Mouse (Mus musculus) layer of hippocampus, adult 6 months (tissue): Measurements from ENCODE around the gene Slc17a2. TPM values are rescaled to one million over a fixed set of nuclear protein-coding genes. Genes with fewer than 3 reads are reported as not detected.

Source experiments
- long read RNA-seq, 2 experiments: library from polyadenylated mRNA; unstranded; transcript quantifications; one replicate each; pipeline ENCODE4 v2.0.0; 2019 to 2020
- polyA plus RNA-seq: library from polyadenylated mRNA; unstranded; fragments of <200 nt; fragmentation: Nextera tagmentation; gene quantifications from 2 replicates; pipeline ENCODE4 v1.2.3, GENCODE M21; 2021

The Slc17a2 gene
- not detected in 2 replicates for polyA plus RNA-seq
- long read RNA-seq, experiment 1 = 0 reads
- long read RNA-seq, experiment 2 = 0 reads

DNA sequence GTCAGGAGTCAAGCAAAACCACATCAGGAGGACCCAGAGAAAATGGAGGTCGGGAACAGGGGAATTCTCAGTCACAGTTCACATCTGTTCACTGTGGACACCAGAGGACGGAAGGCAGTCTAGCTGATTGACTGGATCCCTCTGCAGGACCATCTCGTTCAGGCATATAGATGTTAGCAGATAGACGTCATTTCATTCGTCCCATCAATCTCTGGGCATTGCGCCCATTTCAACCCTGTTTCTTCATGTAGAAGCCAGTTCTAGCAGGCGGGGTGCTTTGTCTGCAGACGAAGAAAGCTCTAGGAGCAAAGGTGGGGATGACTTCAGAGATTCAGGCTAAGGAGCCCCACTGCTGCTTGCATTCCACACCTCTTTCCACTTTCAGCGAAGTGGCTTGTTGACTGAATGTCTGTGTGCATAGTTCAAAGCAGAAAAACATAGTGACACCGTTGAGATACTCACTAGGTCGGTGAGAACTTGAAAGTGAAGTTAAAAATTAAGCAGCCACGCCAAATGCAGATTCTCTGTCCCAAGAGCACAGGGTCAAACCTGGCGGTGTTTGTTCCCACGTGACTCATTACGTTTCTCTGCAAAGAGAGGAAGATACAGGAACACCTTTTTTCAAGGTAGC, at the start of gene Slc17a2:
TSS of gene Slc17a2 (plus strand) at position 572 of the 631 bp plus-strand sequence.

DNA sequence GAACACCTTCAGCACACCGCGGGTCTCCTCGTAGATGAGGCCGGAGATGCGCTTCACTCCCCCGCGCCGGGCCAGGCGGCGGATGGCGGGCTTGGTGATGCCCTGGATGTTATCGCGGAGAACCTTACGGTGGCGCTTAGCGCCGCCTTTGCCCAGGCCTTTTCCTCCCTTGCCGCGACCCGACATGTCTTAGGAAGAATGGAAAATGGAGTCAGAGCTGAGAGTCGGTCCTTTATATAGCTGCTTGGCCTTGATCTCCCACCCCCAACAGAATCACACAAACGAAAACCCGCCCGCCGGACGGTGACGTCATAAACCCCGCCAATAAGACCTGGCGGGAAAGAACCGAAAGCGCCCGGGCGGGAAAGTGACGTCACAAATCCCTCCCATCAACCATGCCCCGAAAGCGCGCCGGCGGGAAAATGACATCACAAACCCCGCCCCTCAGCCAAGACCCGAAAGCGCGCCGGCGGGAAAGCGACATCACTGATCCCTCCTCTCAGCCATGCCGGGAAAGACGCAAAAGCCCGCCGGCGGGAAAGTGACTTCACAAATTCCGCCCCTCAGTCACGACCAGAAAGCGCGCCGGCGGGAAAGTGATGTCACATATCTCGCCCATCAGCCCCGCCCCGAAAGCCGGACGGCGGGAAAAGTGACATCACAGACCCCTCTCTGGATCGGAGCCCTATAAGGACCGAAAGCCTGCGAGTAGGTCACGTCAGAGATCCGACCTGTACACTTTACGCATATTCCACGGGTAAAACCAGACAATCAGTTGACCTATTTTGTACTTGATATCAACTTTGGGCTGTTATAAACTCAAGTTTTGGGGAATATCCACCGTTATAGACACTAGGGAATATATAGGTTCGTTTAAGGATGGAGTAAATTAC, 45.6 kb upstream of the Slc17a2 start, which contains the start of gene Hist1h4a:
TSS of gene Hist1h4a (minus strand) at position 259 of the 893 bp plus-strand sequence.

DNA sequence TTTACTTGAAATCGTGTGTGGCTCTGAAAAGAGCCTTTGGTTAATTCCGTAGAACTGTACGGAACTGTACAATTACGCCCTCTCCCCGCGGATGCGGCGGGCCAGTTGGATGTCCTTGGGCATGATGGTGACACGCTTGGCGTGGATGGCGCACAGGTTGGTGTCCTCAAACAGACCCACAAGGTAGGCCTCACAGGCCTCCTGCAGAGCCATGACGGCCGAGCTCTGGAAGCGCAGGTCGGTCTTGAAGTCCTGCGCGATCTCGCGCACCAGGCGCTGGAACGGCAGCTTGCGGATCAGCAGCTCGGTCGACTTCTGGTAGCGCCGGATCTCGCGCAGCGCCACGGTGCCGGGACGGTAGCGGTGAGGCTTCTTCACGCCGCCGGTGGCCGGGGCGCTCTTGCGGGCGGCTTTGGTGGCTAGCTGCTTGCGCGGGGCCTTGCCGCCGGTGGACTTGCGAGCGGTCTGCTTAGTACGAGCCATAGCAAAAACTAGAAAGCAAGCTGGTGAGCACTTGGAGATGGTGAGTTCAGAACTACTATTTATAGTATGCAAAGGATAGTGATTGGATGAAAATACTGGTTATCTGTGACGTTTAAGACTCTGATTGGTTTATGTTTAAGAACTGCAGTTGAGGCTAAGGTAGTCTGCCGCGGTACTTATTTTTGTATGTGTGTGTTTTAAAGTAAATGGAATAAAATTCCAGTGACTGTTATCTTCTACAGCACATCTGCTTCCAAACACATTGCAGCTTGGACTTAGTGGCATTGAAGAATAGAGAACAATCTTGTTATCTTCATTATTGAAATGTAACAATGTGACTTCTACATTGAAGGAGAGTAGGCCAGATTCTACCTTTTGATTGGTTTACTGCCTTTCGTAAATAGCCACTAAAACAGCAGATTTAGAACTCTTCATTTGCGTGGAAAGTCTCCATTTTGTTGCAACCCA, 44.6 kb upstream of the Slc17a2 start, which contains the start of gene Hist1h3a:
TSS of gene Hist1h3a (minus strand) at position 516 of the 951 bp plus-strand sequence.

DNA sequence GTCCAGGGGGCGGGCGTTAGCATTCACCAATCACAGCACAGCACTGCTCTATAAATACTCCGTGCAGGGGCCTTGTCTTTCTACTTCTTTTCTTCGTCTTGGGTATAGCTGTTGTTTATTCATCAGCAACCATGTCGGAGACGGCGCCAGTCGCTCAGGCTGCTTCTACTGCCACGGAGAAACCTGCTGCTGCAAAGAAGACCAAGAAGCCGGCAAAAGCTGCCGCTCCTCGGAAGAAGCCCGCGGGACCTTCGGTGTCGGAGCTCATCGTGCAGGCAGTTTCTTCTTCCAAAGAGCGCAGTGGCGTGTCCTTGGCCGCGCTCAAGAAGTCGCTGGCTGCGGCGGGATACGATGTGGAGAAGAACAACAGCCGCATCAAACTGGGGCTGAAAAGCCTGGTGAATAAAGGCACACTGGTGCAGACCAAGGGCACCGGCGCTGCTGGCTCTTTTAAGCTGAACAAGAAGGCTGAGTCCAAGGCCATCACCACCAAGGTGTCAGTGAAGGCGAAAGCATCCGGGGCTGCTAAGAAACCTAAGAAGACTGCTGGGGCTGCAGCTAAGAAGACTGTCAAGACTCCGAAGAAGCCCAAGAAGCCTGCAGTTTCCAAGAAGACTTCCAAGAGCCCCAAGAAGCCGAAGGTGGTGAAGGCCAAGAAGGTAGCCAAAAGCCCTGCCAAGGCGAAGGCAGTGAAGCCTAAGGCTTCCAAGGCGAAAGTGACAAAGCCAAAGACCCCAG, 43.0 kb upstream of the Slc17a2 start, which contains the start of gene Hist1h1a:
TSS of gene Hist1h1a (plus strand) at position 81 of the 738 bp plus-strand sequence.

DNA sequence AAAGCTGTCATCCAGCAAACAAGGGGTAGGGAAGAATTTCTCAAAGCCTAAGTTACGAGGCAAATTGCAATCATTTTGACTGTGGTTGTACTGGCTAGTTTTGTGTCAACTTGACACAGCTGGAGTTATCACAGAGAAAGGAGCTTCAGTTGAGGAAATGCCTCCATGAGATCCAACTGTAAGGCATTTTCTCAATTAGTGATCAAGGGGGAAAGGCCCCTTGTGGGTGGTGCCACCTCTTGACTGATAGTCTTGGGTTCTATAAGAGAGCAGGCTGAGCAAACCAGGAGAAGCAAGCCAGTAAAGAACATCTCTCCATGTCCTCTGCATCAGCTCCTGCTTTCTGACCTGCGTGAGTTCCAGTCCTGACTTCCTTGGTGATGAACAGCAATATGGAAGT, 37.2 kb upstream of the Slc17a2 start, which contains the start of gene Trim38:
TSS of gene Trim38 (plus strand) at position 301 of the 400 bp plus-strand sequence.

DNA sequence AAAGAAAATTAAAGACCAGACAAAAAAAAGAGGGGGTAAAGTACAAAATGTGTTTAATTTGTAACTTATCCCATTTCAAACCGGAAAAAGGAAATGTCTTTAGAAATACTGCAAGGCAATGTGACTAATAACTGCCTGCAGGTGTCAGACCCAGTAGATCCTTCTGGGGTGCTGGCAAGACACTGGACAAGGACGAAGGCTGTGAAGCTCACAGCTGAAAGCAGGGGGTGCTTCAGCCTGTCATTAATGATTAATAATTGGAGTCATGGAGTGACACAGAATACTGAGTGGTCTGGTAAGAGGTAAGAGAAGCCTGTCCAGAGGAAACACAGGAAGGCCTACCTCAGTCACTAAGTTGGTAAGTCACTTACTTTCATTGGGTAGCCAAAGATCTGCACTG, 32.5 kb downstream of the Slc17a2 start, which contains the start of gene Slc17a3:
TSS of gene Slc17a3 (plus strand) at position 127 of the 400 bp plus-strand sequence.

DNA sequence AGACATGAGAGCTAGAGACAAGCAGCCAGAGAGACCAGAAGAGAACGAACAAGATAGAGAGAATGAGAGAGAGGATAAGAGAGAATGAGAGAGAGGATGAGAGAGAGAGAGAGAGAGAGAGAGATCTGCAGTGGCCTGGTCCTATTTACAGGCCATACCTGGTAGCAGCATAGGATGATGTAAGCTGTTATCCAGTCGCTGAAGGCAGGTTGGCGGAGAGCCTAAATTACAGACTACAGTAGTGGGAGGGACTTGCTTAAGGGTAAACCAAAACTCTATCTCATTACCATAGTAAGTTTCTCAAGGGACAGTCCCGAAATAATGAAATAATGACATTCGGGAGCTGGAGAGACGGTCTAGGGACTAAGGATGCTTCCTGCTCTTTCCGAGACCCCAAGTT, 60.6 kb downstream of the Slc17a2 start, which contains the start of gene Slc17a1:
TSS of gene Slc17a1 (plus strand) at position 346 of the 400 bp plus-strand sequence.

Other genes starting within 250 kb of the Slc17a2 start
- 1.1 and 1.8 TPM in 2 replicates for gene Hist1h3e, start 244.6 kb upstream of the Slc17a2 start, polyA plus RNA-seq
- gene Hist1h2ae, start 235.8 kb upstream of the Slc17a2 start, polyA plus RNA-seq = 8.0 and 8.1 TPM in 2 replicates
- 3.4 and 4.7 TPM in 2 replicates for gene Hist1h2bg, start 235.6 kb upstream of the Slc17a2 start, polyA plus RNA-seq
- 1.1 TPM in 1 of 2 replicates, not detected in the other for gene Hist1h2bf, start 232.8 kb upstream of the Slc17a2 start, polyA plus RNA-seq
- not detected in 2 replicates for gene Hist1h2ad, start 232.6 kb upstream of the Slc17a2 start, polyA plus RNA-seq
- 0.60 and 0.88 TPM in 2 replicates for gene Hist1h3d, start 231.2 kb upstream of the Slc17a2 start, polyA plus RNA-seq
- 7.7 and 14.9 TPM in 2 replicates for gene Hist1h4d, start 225.4 kb upstream of the Slc17a2 start, polyA plus RNA-seq
- 4.3 and 6.3 TPM in 2 replicates for gene Hist1h2be, start 185.9 kb upstream of the Slc17a2 start, polyA plus RNA-seq
- 9.9 and 12.4 TPM in 2 replicates for gene Hist1h1e, start 184.4 kb upstream of the Slc17a2 start, polyA plus RNA-seq
- gene Hist1h2ac, start 123.0 kb upstream of the Slc17a2 start, polyA plus RNA-seq = 2.2 and 4.2 TPM in 2 replicates
- 125 and 195 TPM in 2 replicates for gene Hist1h2bc, start 122.8 kb upstream of the Slc17a2 start, polyA plus RNA-seq
- gene Hist1h1t, start 111.2 kb upstream of the Slc17a2 start, polyA plus RNA-seq = not detected in 2 replicates
- 3.0 and 6.5 TPM in 2 replicates for gene Hist1h4c, start 108.5 kb upstream of the Slc17a2 start, polyA plus RNA-seq
- gene Hfe, start 96.1 kb upstream of the Slc17a2 start, polyA plus RNA-seq = 6.8 and 7.3 TPM in 2 replicates
- 8.2 and 11.8 TPM in 2 replicates for gene Hist1h1c, start 68.2 kb upstream of the Slc17a2 start, polyA plus RNA-seq
- 0.43 and 0.45 TPM in 2 replicates for gene Hist1h3c, start 61.4 kb upstream of the Slc17a2 start, polyA plus RNA-seq
- gene Hist1h2bb, start 60.3 kb upstream of the Slc17a2 start, polyA plus RNA-seq = 0.92 TPM in 1 of 2 replicates, not detected in the other
- gene Hist1h2ab, start 55.9 kb upstream of the Slc17a2 start, polyA plus RNA-seq = 3.4 and 5.1 TPM in 2 replicates
- 0.31 TPM in 1 of 2 replicates, not detected in the other for gene Hist1h3b, start 54.7 kb upstream of the Slc17a2 start, polyA plus RNA-seq
- gene Hist1h4b, start 50.0 kb upstream of the Slc17a2 start, polyA plus RNA-seq = not detected in 2 replicates
- gene Hist1h4a, start 45.8 kb upstream of the Slc17a2 start, polyA plus RNA-seq = 0.34 TPM in 1 of 2 replicates, not detected in the other
- gene Hist1h3a, start 44.6 kb upstream of the Slc17a2 start, polyA plus RNA-seq = not detected in 2 replicates
- 0.20 TPM in 1 of 2 replicates, not detected in the other for gene Hist1h1a, start 43.3 kb upstream of the Slc17a2 start, polyA plus RNA-seq
- gene Trim38, start 37.1 kb upstream of the Slc17a2 start, polyA plus RNA-seq = not detected in 2 replicates
- gene Slc17a3, start 32.4 kb downstream of the Slc17a2 start, polyA plus RNA-seq = not detected in 2 replicates
- not detected in 2 replicates for gene Slc17a1, start 60.8 kb downstream of the Slc17a2 start, polyA plus RNA-seq
- not detected in 2 replicates for gene Slc17a4, start 108.0 kb downstream of the Slc17a2 start, polyA plus RNA-seq
- not detected in 2 replicates for gene Hist1h2ba, start 127.2 kb downstream of the Slc17a2 start, polyA plus RNA-seq
- not detected in 2 replicates for gene Hist1h2aa, start 127.5 kb downstream of the Slc17a2 start, polyA plus RNA-seq
- gene Scgn, start 184.2 kb downstream of the Slc17a2 start, polyA plus RNA-seq = 1.8 and 2.5 TPM in 2 replicates